Mouse (Mus musculus) thymus, adult 2 months (tissue): Measurements from ENCODE around the gene Lrch3.

ENCODE experiments used
- CTCF ChIP-seq: fragments of 200-500 bp; IDR thresholded peaks from 2 replicates; pipeline ENCODE4 v1.5.1; 2012; ENCODE audit warnings: mild to moderate bottlenecking, control low read depth, low read length, moderate library complexity, borderline replicate concordance; ENCODE audit not compliant: control insufficient read depth, poor library complexity, insufficient read depth; ENCODE audit errors: extremely low read depth
- POLR2A ChIP-seq: fragments of 200-500 bp; IDR thresholded peaks from 2 replicates; pipeline ENCODE4 v1.6.1; 2012; ENCODE audit warnings: mild to moderate bottlenecking, low read length, control low read depth, moderate library complexity; ENCODE audit not compliant: control insufficient read depth, poor library complexity, insufficient read depth; ENCODE audit errors: extremely low read depth

DNA sequence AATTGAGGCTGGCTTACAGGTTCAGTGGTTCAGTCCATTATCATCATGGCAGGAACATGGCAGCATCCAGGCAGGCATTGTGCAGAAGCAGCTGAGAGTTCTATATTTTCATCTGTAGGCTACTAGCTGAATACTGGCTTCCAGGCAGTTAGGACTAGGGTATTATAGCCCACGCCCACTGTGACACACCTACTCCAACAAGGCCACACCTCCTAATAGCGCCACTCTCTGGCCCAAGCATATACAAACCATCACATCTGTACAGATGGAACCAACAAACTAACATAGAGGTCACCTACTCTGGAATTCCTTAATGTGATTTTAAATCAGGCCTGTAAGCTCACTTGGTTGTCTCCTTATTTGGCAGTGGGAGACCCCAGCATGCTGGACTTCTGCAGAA lies 134.8 kb downstream of the Lrch3 start:
- no peak for TF ChIP-seq POLR2A
- no peak for TF ChIP-seq CTCF
